Mouse (Mus musculus): ENCODE data around the gene Gh.
"Not testable (repeated sequence)": the region's sequence is repeated elsewhere in the genome, so short reads cannot be mapped to it uniquely, and the experiment has no call there.

Gene Gh

GRCm38 (mm10) chr11:106301765-106302164, at the start of gene Gh:
Gh (minus strand) TSS chr11:106301865.
- DNase-seq (ENCODE audit: low spot score in 2 of 2), result no peak

GRCm38 (mm10) chr11:106351253-106351652, 49.6 kb upstream of the Gh start:
- DNase-seq (ENCODE audit: low spot score in 2 of 2), result no peak

- no peak for DNase-seq (ENCODE audit: low spot score in 2 of 2)
Observed at GRCm38 (mm10) chr11:106350853-106351252, 49.2 kb upstream of the Gh start.

GRCm38 (mm10) chr11:106349772-106350171, 48.1 kb upstream of the Gh start:
- DNase-seq (ENCODE audit: low spot score in 2 of 2), result no peak

GRCm38 (mm10) chr11:106344910-106345309, 43.2 kb upstream of the Gh start:
- DNase-seq (ENCODE audit: low spot score in 2 of 2), result no peak

- no peak for DNase-seq (ENCODE audit: low spot score in 2 of 2)
Observed at GRCm38 (mm10) chr11:106340990-106341520, 39.4 kb upstream of the Gh start.

- DNase-seq (ENCODE audit: low spot score in 2 of 2), result not testable (repeated sequence)
Observed at GRCm38 (mm10) chr11:106339323-106339722, 37.7 kb upstream of the Gh start.

GRCm38 (mm10) chr11:106338870-106339269, 37.2 kb upstream of the Gh start:
- DNase-seq (ENCODE audit: low spot score in 2 of 2), result no peak

- DNase-seq (ENCODE audit: low spot score in 2 of 2), result no peak
Observed at GRCm38 (mm10) chr11:106338029-106338428, 36.4 kb upstream of the Gh start.

- no peak for DNase-seq (ENCODE audit: low spot score in 2 of 2)
Observed at GRCm38 (mm10) chr11:106334066-106334465, 32.4 kb upstream of the Gh start.

GRCm38 (mm10) chr11:106332458-106332857, 30.8 kb upstream of the Gh start:
- no peak for DNase-seq (ENCODE audit: low spot score in 2 of 2)

GRCm38 (mm10) chr11:106329682-106330081, 28.0 kb upstream of the Gh start:
- DNase-seq (ENCODE audit: low spot score in 2 of 2), result no peak

- DNase-seq (ENCODE audit: low spot score in 2 of 2), result no peak
Observed at GRCm38 (mm10) chr11:106329128-106329527, 27.5 kb upstream of the Gh start.

GRCm38 (mm10) chr11:106328521-106328920, 26.9 kb upstream of the Gh start:
- no peak for DNase-seq (ENCODE audit: low spot score in 2 of 2)

- no peak for DNase-seq (ENCODE audit: low spot score in 2 of 2)
Observed at GRCm38 (mm10) chr11:106326475-106326874, 24.8 kb upstream of the Gh start.

- peak; percentile 28 to 56 for DNase-seq (ENCODE audit: low spot score in 2 of 2)
Observed at GRCm38 (mm10) chr11:106325566-106326206, 24.0 kb upstream of the Gh start.

GRCm38 (mm10) chr11:106324858-106325257, 23.2 kb upstream of the Gh start:
- DNase-seq (ENCODE audit: low spot score in 2 of 2), result no peak

GRCm38 (mm10) chr11:106318406-106319366, 17.0 kb upstream of the Gh start:
- DNase-seq (ENCODE audit: low spot score in 2 of 2), result no peak

- DNase-seq (ENCODE audit: low spot score in 2 of 2), result no peak
Observed at GRCm38 (mm10) chr11:106317801-106318200, 16.1 kb upstream of the Gh start.

GRCm38 (mm10) chr11:106316416-106316815, 14.8 kb upstream of the Gh start:
- DNase-seq (ENCODE audit: low spot score in 2 of 2), result no peak

- no peak for DNase-seq (ENCODE audit: low spot score in 2 of 2)
Observed at GRCm38 (mm10) chr11:106314333-106314812, 12.7 kb upstream of the Gh start, which contains the start of gene Cd79b. Cd79b (minus strand) TSS chr11:106314762.

GRCm38 (mm10) chr11:106313533-106313932, 11.9 kb upstream of the Gh start:
- DNase-seq (ENCODE audit: low spot score in 2 of 2), result peak; percentile 11 to 33

Measured in urinary bladder, adult 18-20 months (tissue).